Mouse (Mus musculus): ENCODE results near the gene Mrpl21.

Gene Mrpl21

GRCm38 (mm10) chr19:3282572-3283467 is at the start of gene Mrpl21, which contains the start of gene Ighmbp2:
Mrpl21 (plus strand) TSS chr19:3282901.
Ighmbp2 (minus strand) TSS chr19:3283017.
- CTCF ChIA-PET, result no interaction called here

- CTCF ChIA-PET, result no interaction called here
These were observed 22.7 kb upstream of the Mrpl21 start for GRCm38 (mm10) chr19:3260016-3260415.

GRCm38 (mm10) chr19:3260591-3260990 is 22.1 kb upstream of the Mrpl21 start:
- CTCF ChIA-PET, result no interaction called here

GRCm38 (mm10) chr19:3261336-3261735 is 21.4 kb upstream of the Mrpl21 start:
- CTCF ChIA-PET, result no interaction called here

- CTCF ChIA-PET, result no interaction called here
These were observed 20.8 kb upstream of the Mrpl21 start for GRCm38 (mm10) chr19:3261764-3262525.

- CTCF ChIA-PET, result no interaction called here
These were observed 18.4 kb upstream of the Mrpl21 start for GRCm38 (mm10) chr19:3264348-3264747.

- CTCF ChIA-PET, result no interaction called here
These were observed 17.5 kb upstream of the Mrpl21 start for GRCm38 (mm10) chr19:3265180-3265579.

GRCm38 (mm10) chr19:3266136-3266535 is 16.6 kb upstream of the Mrpl21 start:
- CTCF ChIA-PET, result no interaction called here

- CTCF ChIA-PET, result no interaction called here
These were observed 16.0 kb upstream of the Mrpl21 start for GRCm38 (mm10) chr19:3266676-3267075.

GRCm38 (mm10) chr19:3267340-3267739 is 15.4 kb upstream of the Mrpl21 start:
- CTCF ChIA-PET, result no interaction called here

GRCm38 (mm10) chr19:3268218-3268980 is 14.3 kb upstream of the Mrpl21 start:
- CTCF ChIA-PET, result no interaction called here

- CTCF ChIA-PET, result no interaction called here
These were observed 13.4 kb upstream of the Mrpl21 start for GRCm38 (mm10) chr19:3269279-3269678.

GRCm38 (mm10) chr19:3269803-3270202 is 12.9 kb upstream of the Mrpl21 start:
- CTCF ChIA-PET, result no interaction called here

GRCm38 (mm10) chr19:3271366-3271765 is 11.3 kb upstream of the Mrpl21 start:
- CTCF ChIA-PET, result no interaction called here

GRCm38 (mm10) chr19:3273331-3273730 is 9.4 kb upstream of the Mrpl21 start:
- CTCF ChIA-PET, result no interaction called here

GRCm38 (mm10) chr19:3275744-3276365 is 6.8 kb upstream of the Mrpl21 start:
- CTCF ChIA-PET, result no interaction called here

- CTCF ChIA-PET, result no interaction called here
These were observed 815 bp upstream of the Mrpl21 start for GRCm38 (mm10) chr19:3281886-3282285.

- CTCF ChIA-PET, result no interaction called here
These were observed 6.3 kb downstream of the Mrpl21 start for GRCm38 (mm10) chr19:3289006-3289405.

- CTCF ChIA-PET, result interaction anchor here (1.0 kb wide), 1 partner anchor 55 kb away, joined by 3 read pairs; no protein-coding TSS in a partner anchor
These were observed 9.3 kb downstream of the Mrpl21 start for GRCm38 (mm10) chr19:3292028-3292427.

- CTCF ChIA-PET, result no interaction called here
These were observed 10.3 kb downstream of the Mrpl21 start for GRCm38 (mm10) chr19:3292993-3293392.

- CTCF ChIA-PET, result no interaction called here
These were observed 12.5 kb downstream of the Mrpl21 start for GRCm38 (mm10) chr19:3295245-3295644.

GRCm38 (mm10) chr19:3297034-3297433 is 14.3 kb downstream of the Mrpl21 start:
- CTCF ChIA-PET, result no interaction called here
